Mouse (Mus musculus) embryonic facial prominence, embryonic 13.5 days (tissue): Measurements from ENCODE around the gene Edc4. TPM values are rescaled to one million over a fixed set of nuclear protein-coding genes. Genes with fewer than 3 reads are reported as not detected.
"Not testable (repeated sequence)": the region's sequence is repeated elsewhere in the genome, so short reads cannot be mapped to it uniquely, and the experiment has no call there.

Experiments used
- ATAC-seq: fragments of 200-750 bp; cut with Nextera tagmentation; 2 replicates; pipeline ENCODE4 v1.8.0; 2017; ENCODE audit warnings: low read depth; ENCODE audit not compliant: insufficient number of reproducible peaks, insufficient read depth, low FRiP score, low TSS enrichment
- H3K27ac ChIP-seq: fragments of 300-500 bp; sonication (generic); 2 replicates; pipeline ENCODE4 v1.5.1; 2015; ENCODE audit warnings: moderate library complexity, mild to moderate bottlenecking, inconsistent platforms
- H3K27me3 ChIP-seq: fragments of 300-500 bp; sonication (generic); 2 replicates; pipeline ENCODE4 v1.6.1; 2015; ENCODE audit warnings: mild to moderate bottlenecking, inconsistent platforms
- H3K36me3 ChIP-seq: fragments of 300-500 bp; sonication (generic); 2 replicates; pipeline ENCODE4 v1.6.1; 2015; ENCODE audit warnings: mild to moderate bottlenecking, inconsistent platforms
- H3K4me1 ChIP-seq: fragments of 300-500 bp; sonication (generic); 2 replicates; pipeline ENCODE4 v1.6.1; 2015; ENCODE audit warnings: inconsistent platforms
- H3K4me2 ChIP-seq: fragments of 300-500 bp; sonication (generic); 2 replicates; pipeline ENCODE4 v1.6.1; 2015; ENCODE audit warnings: moderate library complexity, mild to moderate bottlenecking, inconsistent platforms
- H3K4me3 ChIP-seq: fragments of 300-500 bp; sonication (generic); 2 replicates; pipeline ENCODE4 v1.5.1; 2015; ENCODE audit warnings: mild to moderate bottlenecking, inconsistent platforms
- H3K9ac ChIP-seq: fragments of 300-500 bp; sonication (generic); 2 replicates; pipeline ENCODE4 v1.6.1; 2015; ENCODE audit warnings: mild to moderate bottlenecking, inconsistent platforms
- H3K9me3 ChIP-seq: fragments of 300-500 bp; sonication (generic); 2 replicates; pipeline ENCODE4 v1.6.1; 2016; ENCODE audit warnings: inconsistent platforms
- WGBS: fragments of 180-500 bp; shearing (Covaris S2); methylation state at CpG from one replicate; pipeline ENCODE4 v1.1.7; 2015; ENCODE audit warnings: mixed read lengths; 5-methylcytosine and 5-hydroxymethylcytosine counted together
- polyA plus RNA-seq: library from polyadenylated mRNA; unstranded; fragments of >200 nt; fragmentation: Nextera tagmentation; extraction: Ambion mirVana; gene quantifications from 2 replicates; pipeline ENCODE4 v1.2.1, GENCODE M21; 2015

Gene Edc4
- polyA plus RNA-seq = 54.1 and 58.3 TPM in 2 replicates

GRCm38 (mm10) chr8:105880754-105881520 is at the start of gene Edc4:
Gene Edc4 (plus strand): TSS chr8:105880881.
- H3K4me1 ChIP-seq = peaks cover 30% of the 10 kb centered on the region
- H3K9me3 ChIP-seq = no peaks in the 10 kb centered on the region
- peak within 1 kb of the TSS; percentile 92 for H3K4me2 ChIP-seq
- H3K4me3 ChIP-seq = peak within 1 kb of the TSS; percentile 80
- peaks cover 56% of the 10 kb centered on the region for H3K36me3 ChIP-seq
- peak within 1 kb of the TSS; percentile 89 for H3K9ac ChIP-seq
- H3K27ac ChIP-seq = peak within 1 kb of the TSS; percentile 34
- no peaks in the 10 kb centered on the region for H3K27me3 ChIP-seq
- under 1% methylated on average over 45 of the region's 45 CpGs for WGBS
- peak; percentile 68 for ATAC-seq

GRCm38 (mm10) chr8:105833740-105834139 is 46.9 kb upstream of the Edc4 start:
- H3K9me3 ChIP-seq, H3K4me1 ChIP-seq, H3K36me3 ChIP-seq, ATAC-seq, H3K4me2 ChIP-seq, H3K27ac ChIP-seq, H3K4me3 ChIP-seq, H3K27me3 ChIP-seq, H3K9ac ChIP-seq: not testable (repeated sequence)
- WGBS = 91% methylated on average over 2 of the region's 2 CpGs

DNA sequence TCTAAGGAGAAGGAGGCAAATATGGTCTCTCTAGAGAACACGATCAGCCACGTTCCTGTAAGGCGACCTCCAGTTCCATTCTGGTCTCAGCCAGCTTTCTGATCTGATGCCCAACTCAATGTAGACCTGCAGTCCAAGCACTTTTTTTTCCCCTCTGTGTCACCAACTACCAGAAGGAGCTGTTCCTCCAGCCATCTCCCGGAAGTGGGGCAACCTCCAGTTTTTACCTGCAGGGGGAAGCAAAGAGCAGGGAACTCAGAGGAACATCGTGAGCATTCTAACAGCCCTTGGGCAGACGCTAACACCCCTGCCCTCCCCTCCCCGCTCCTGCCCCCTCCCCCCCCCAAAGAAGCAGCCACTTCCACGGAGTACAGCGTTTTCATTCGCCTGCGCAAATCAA is 45.4 kb upstream of the Edc4 start:
- ATAC-seq = no peak
- WGBS = 23% methylated on average over 11 of the region's 11 CpGs
- no peaks in the 10 kb centered on the region for H3K4me1 ChIP-seq
- H3K27me3 ChIP-seq = no peaks in the 10 kb centered on the region
- no peak overlapping the region for H3K9ac ChIP-seq
- no peaks in the 10 kb centered on the region for H3K9me3 ChIP-seq
- no peaks in the 10 kb centered on the region for H3K36me3 ChIP-seq
- no peak overlapping the region for H3K4me2 ChIP-seq
- no peak overlapping the region for H3K4me3 ChIP-seq
- H3K27ac ChIP-seq = no peak overlapping the region

- Histone ChIP-seq H3K9ac (no peak overlapping the region), H3K27ac (no peak overlapping the region), H3K4me3 (no peak overlapping the region), H3K27me3 (no peaks in the 10 kb centered on the region), H3K4me1 (no peaks in the 10 kb centered on the region), H3K9me3 (peaks cover 4% of the 10 kb centered on the region; the same call in 1 of the 2 replicates), H3K4me2 (no peak overlapping the region), H3K36me3 (peaks cover 11% of the 10 kb centered on the region)
- ATAC-seq = no peak
- 79% methylated on average over 6 of the region's 6 CpGs for WGBS
Measured at GRCm38 (mm10) chr8:105836991-105837390, 43.7 kb upstream of the Edc4 start.

DNA sequence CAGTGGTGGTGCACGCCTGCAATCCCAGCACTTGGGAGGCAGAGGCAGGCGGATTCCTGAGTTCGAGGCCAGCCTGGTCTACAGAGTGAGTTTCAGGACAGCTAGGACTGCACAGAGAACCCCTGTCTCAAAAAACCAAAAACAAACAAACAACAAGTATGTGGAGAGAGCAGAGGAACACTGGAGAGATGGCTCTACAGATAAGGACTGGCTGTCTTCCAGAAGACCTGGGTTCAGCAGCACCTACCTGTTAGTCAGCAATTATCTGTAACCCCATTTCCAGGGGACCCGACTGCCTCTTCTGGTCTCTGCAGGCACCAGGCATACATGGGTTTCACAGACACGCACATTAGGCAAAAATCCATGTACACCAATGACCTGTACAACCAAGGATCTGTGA is 41.5 kb upstream of the Edc4 start:
- Histone ChIP-seq H3K9ac (no peak overlapping the region), H3K36me3 (peaks cover 30% of the 10 kb centered on the region), H3K4me2 (no peak overlapping the region), H3K4me3 (no peak overlapping the region), H3K27me3 (no peaks in the 10 kb centered on the region), H3K4me1 (no peaks in the 10 kb centered on the region), H3K9me3 (peaks cover 4% of the 10 kb centered on the region; the same call in 1 of the 2 replicates), H3K27ac (no peak overlapping the region)
- ATAC-seq = no peak
- WGBS = 90% methylated on average over 5 of the region's 5 CpGs

- WGBS = 89% methylated on average over 11 of the region's 11 CpGs
Measured at GRCm38 (mm10) chr8:105846678-105847077, 34.0 kb upstream of the Edc4 start.

GRCm38 (mm10) chr8:105850014-105850413 is 30.7 kb upstream of the Edc4 start:
- H3K4me3 ChIP-seq = no peak overlapping the region
- H3K27me3 ChIP-seq = no peaks in the 10 kb centered on the region
- H3K9ac ChIP-seq = no peak overlapping the region
- H3K9me3 ChIP-seq = no peaks in the 10 kb centered on the region
- no peak overlapping the region for H3K27ac ChIP-seq
- peak overlapping the region; percentile 72; the same call in 1 of the 2 replicates for H3K4me2 ChIP-seq
- ATAC-seq = no peak
- 89% methylated on average over 3 of the region's 4 CpGs for WGBS
- H3K4me1 ChIP-seq = peaks cover 11% of the 10 kb centered on the region
- peaks cover 49% of the 10 kb centered on the region for H3K36me3 ChIP-seq

More at GRCm38 (mm10) chr8:105846678-105847077, 34.0 kb upstream of the Edc4 start:
- Histone ChIP-seq H3K9ac (no peak overlapping the region), H3K27me3 (no peaks in the 10 kb centered on the region), H3K4me3 (no peak overlapping the region), H3K9me3 (no peaks in the 10 kb centered on the region), H3K36me3 (peaks cover 78% of the 10 kb centered on the region), H3K4me1 (peaks cover 8% of the 10 kb centered on the region), H3K27ac (no peak overlapping the region), H3K4me2 (no peak overlapping the region)
- ATAC-seq = no peak

DNA sequence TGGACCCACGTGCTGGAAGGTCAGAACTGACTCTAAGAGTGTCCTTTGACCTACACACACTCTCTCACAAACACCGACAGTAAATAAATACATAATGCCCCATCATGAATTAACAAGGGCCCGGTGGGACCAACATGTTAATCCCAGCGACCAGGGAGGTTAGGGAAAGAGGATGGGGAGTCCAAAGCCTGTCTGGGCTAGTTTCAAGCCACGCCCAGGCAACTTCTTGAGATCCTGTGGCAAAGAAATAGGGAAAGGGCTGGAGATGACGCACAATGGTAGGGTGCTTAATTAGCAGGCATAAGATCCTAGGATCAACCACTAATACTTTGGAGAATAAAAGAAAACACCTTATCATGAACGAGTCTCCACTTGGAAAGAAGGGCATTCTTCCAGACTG is 30.1 kb upstream of the Edc4 start:
- WGBS = 72% methylated on average over 7 of the region's 7 CpGs
- Histone ChIP-seq H3K27me3 (no peaks in the 10 kb centered on the region), H3K4me3 (peak overlapping the region; percentile 12; the same call in 1 of the 2 replicates), H3K4me2 (peak overlapping the region; percentile 72), H3K36me3 (peaks cover 43% of the 10 kb centered on the region), H3K9me3 (no peaks in the 10 kb centered on the region), H3K27ac (no peak overlapping the region), H3K9ac (peak overlapping the region; percentile 44; the same call in 1 of the 2 replicates), H3K4me1 (peaks cover 11% of the 10 kb centered on the region)
- no peak for ATAC-seq

DNA sequence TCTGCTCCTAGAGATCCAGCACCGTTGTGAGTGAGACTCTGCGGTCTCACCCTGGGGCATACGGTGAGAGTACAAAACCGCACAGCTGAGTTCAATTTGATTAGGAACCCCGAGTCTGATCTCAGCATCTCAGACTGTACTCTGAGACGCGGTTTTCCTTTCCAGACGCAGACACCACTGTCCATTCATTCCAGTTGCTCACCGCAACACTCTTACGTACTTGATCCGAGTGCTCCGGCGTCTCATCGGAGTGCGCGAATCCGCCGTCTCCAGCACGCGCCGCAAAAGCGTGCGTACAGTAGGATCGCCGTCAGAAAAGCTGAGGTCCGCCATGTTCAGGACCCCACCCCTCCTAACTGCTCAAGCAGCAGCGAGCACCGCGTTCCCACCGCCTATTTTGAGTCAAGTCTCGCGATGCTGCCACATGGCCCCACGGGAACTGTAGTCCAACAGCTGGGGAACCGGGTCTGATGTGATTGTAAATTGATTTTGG is 29.0 kb upstream of the Edc4 start:
- peak; percentile 77 for ATAC-seq
- under 1% methylated on average over 34 of the region's 34 CpGs for WGBS
- peak overlapping the region; percentile 85 for H3K9ac ChIP-seq

GRCm38 (mm10) chr8:105852146-105852729 is 28.4 kb upstream of the Edc4 start:
- Histone ChIP-seq H3K9me3 (no peaks in the 10 kb centered on the region), H3K4me3 (peak overlapping the region; percentile 70), H3K27me3 (no peaks in the 10 kb centered on the region), H3K4me1 (peaks cover 25% of the 10 kb centered on the region), H3K4me2 (peak overlapping the region; percentile 72; the same call in 1 of the 2 replicates), H3K9ac (no peak overlapping the region), H3K36me3 (peaks cover 26% of the 10 kb centered on the region), H3K27ac (peak overlapping the region; percentile 89)
- WGBS = 78% methylated on average over 12 of the region's 12 CpGs
- ATAC-seq = no peak

More for the DNA sequence above, 29.0 kb upstream of the Edc4 start:
- H3K27me3 ChIP-seq = no peaks in the 10 kb centered on the region
- peaks cover 32% of the 10 kb centered on the region for H3K36me3 ChIP-seq
- no peaks in the 10 kb centered on the region for H3K9me3 ChIP-seq
- H3K4me3 ChIP-seq = peak overlapping the region; percentile 70
- peaks cover 20% of the 10 kb centered on the region for H3K4me1 ChIP-seq
- peak overlapping the region; percentile 89 for H3K27ac ChIP-seq
- peak overlapping the region; percentile 72 for H3K4me2 ChIP-seq

DNA sequence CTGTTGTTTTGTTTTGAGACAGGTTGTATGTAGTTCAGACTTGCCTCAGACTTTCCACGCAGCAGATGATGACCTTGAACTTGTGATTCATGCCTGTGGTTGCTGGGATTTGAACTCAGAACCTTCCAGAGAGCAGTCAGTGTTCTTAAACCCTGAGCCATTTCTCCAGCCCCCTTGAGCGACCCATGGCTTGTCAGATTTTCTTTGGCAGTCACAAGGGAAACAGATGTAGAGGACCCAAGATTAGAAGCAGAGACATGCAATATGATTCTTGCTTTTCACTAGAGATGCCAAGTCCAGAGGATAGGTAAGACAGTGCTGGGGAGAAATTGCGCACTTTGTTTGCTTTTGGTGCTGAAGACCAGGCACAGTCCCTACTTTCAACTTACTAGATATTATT is 27.5 kb upstream of the Edc4 start, which contains the start of gene Cenpt:
Gene Cenpt (minus strand): TSS at position 101 of the 400 bp plus-strand sequence.
- peak within 1 kb of the TSS; percentile 72; the same call in 1 of the 2 replicates for H3K4me2 ChIP-seq
- peak within 1 kb of the TSS; percentile 89 for H3K27ac ChIP-seq
- WGBS = 91% methylated on average over 3 of the region's 3 CpGs
- no peak within 1 kb of the TSS for H3K9ac ChIP-seq
- no peak within 1 kb of the TSS for H3K4me3 ChIP-seq
- peaks cover 35% of the 10 kb centered on the region for H3K4me1 ChIP-seq
- no peaks in the 10 kb centered on the region for H3K9me3 ChIP-seq
- H3K36me3 ChIP-seq = peaks cover 17% of the 10 kb centered on the region
- H3K27me3 ChIP-seq = no peaks in the 10 kb centered on the region
- no peak for ATAC-seq
